Mouse (Mus musculus): ENCODE measurements around the gene Inpp5f.
"Not testable (repeated sequence)": the region's sequence is repeated elsewhere in the genome, so short reads cannot be mapped to it uniquely, and the experiment has no call there.

Inpp5f gene

GRCm38 (mm10) chr7:128656970-128657369, 45.8 kb downstream of the Inpp5f start:
- no peak for DNase-seq (ENCODE audit: low read depth, low spot score)

GRCm38 (mm10) chr7:128663906-128664305, 52.8 kb downstream of the Inpp5f start:
- no peak for DNase-seq (ENCODE audit: low read depth, low spot score)

GRCm38 (mm10) chr7:128664861-128665377, 53.8 kb downstream of the Inpp5f start:
- no peak for DNase-seq (ENCODE audit: low read depth, low spot score)

GRCm38 (mm10) chr7:128667788-128668187, 56.7 kb downstream of the Inpp5f start:
- peak; percentile 21 for DNase-seq (ENCODE audit: low read depth, low spot score)

- peak; percentile 49 for DNase-seq (ENCODE audit: low read depth, low spot score)
These were observed 57.7 kb downstream of the Inpp5f start for GRCm38 (mm10) chr7:128668831-128669230.

GRCm38 (mm10) chr7:128671952-128672351, 60.8 kb downstream of the Inpp5f start:
- peak; percentile 73 for DNase-seq (ENCODE audit: low read depth, low spot score)

- DNase-seq (ENCODE audit: low read depth, low spot score): peak; percentile 49
These were observed 61.4 kb downstream of the Inpp5f start for GRCm38 (mm10) chr7:128672408-128673010.

- DNase-seq (ENCODE audit: low read depth, low spot score): no peak
These were observed 67.4 kb downstream of the Inpp5f start for GRCm38 (mm10) chr7:128678546-128678945.

GRCm38 (mm10) chr7:128687821-128688564, 76.9 kb downstream of the Inpp5f start:
- peak; percentile 88 for DNase-seq (ENCODE audit: low read depth, low spot score)

- no peak for DNase-seq (ENCODE audit: low read depth, low spot score)
These were observed 78.2 kb downstream of the Inpp5f start for GRCm38 (mm10) chr7:128689347-128689746.

GRCm38 (mm10) chr7:128690070-128690469, 78.9 kb downstream of the Inpp5f start:
- peak; percentile 76 for DNase-seq (ENCODE audit: low read depth, low spot score)

GRCm38 (mm10) chr7:128690796-128691195, 79.7 kb downstream of the Inpp5f start:
- DNase-seq (ENCODE audit: low read depth, low spot score): no peak

GRCm38 (mm10) chr7:128692163-128692562, 81.0 kb downstream of the Inpp5f start:
- no peak for DNase-seq (ENCODE audit: low read depth, low spot score)

GRCm38 (mm10) chr7:128694848-128695247, 83.7 kb downstream of the Inpp5f start:
- DNase-seq (ENCODE audit: low read depth, low spot score): no peak

GRCm38 (mm10) chr7:128699959-128700358, 88.8 kb downstream of the Inpp5f start:
- DNase-seq (ENCODE audit: low read depth, low spot score): not testable (repeated sequence)

- peak; percentile 73 for DNase-seq (ENCODE audit: low read depth, low spot score)
These were observed 94.6 kb downstream of the Inpp5f start for GRCm38 (mm10) chr7:128705735-128706134.

- DNase-seq (ENCODE audit: low read depth, low spot score): no peak
These were observed 106.9 kb downstream of the Inpp5f start for GRCm38 (mm10) chr7:128717991-128718390.

GRCm38 (mm10) chr7:128724761-128725160, 113.6 kb downstream of the Inpp5f start:
- DNase-seq (ENCODE audit: low read depth, low spot score): peak; percentile 93

GRCm38 (mm10) chr7:128725189-128725588, 114.1 kb downstream of the Inpp5f start:
- DNase-seq (ENCODE audit: low read depth, low spot score): no peak

GRCm38 (mm10) chr7:128726999-128727398, 115.9 kb downstream of the Inpp5f start:
- peak; percentile 92 for DNase-seq (ENCODE audit: low read depth, low spot score)

- peak; percentile 53 for DNase-seq (ENCODE audit: low read depth, low spot score)
These were observed 116.6 kb downstream of the Inpp5f start for GRCm38 (mm10) chr7:128727701-128728100.

- no peak for DNase-seq (ENCODE audit: low read depth, low spot score)
These were observed 117.6 kb downstream of the Inpp5f start for GRCm38 (mm10) chr7:128728738-128729137.

GRCm38 (mm10) chr7:128731585-128731984, 120.5 kb downstream of the Inpp5f start:
- DNase-seq (ENCODE audit: low read depth, low spot score): no peak

Measured in R1 (cell line).